Mouse (Mus musculus): ENCODE data around the gene Grm6.

Gene Grm6

DNA sequence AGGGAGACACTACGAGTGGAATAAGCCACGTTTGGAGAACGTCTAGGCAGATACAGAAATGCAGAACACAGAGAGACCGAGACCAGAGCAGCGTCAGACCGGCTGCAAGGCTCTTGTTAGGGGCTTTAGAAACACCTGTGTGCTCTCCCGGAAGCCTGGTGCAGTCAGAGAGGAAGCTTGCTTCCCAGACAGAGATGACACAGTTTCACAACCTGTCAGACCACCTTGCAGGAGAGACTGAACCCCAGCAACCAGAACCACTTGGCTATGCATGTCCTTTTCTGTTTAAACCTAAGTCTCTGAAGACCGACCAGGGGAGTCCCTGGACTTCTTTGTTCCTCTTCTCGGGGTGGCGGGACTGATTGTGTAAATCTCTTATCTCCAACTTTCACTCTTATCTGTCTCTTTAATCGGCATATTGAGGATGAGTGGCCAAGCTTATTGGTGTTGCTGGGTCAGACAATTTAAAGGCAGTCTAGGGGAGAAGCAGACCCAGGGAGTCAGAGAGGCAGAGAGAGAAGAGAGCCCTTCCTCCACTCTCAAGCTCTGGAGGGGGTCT lies at the start of gene Grm6:
TSS of gene Grm6 (plus strand) at position 509 of the 559 bp plus-strand sequence.
- no peak for DNase-seq

DNA sequence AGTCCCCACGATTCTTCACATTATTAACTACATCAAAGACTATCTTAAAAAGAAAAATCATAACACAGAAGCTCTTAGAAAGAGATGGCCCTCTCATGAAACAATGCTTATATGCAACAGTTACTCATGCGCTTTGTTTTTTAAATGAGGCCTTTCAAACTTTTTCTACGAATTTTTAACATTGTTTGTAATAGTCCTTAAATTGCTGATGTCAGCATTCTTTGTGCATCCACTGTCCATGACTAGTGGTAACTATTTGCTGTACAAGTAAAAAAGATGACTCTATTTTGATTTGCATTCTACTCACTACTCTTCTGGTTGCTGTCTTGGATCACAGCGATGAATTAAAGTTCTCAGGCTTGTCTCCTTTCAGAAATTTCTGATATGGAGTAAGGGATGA lies 36.3 kb upstream of the Grm6 start:
- DNase-seq: no peak

DNA sequence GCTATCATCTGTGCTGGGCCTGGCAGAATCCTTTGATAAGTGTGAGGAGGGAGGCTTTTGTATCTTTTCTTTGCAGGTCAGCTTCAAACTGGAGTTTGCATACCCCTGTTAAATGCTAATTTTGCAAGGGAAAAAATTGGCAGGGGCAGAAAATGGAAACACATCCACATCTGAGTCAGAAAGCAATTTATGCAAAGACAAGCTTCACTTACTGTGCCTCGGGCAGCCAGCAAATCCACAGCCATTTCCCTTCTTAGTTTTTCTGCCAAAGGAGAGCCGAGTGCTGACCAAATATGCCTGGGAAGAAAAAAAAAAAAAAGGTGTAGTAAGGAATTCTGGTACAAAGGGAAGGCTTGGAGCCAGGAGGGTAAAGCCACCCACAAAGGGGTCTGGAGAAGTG lies 24.3 kb upstream of the Grm6 start:
- no peak for DNase-seq

GRCm38 (mm10) chr11:50827010-50827953 lies 23.2 kb upstream of the Grm6 start, which contains the start of gene Zfp354c:
Zfp354c (minus strand) TSS chr11:50827724.
- peak; percentile 85 to 89 for DNase-seq

GRCm38 (mm10) chr11:50835727-50836126 lies 14.8 kb upstream of the Grm6 start:
- DNase-seq: no peak

GRCm38 (mm10) chr11:50841023-50841735 lies 9.3 kb upstream of the Grm6 start, which contains the start of gene Zfp879:
Zfp879 (minus strand) TSS chr11:50841552.
- DNase-seq: peak; percentile 92 to 95

GRCm38 (mm10) chr11:50845951-50846350 lies 4.5 kb upstream of the Grm6 start:
- DNase-seq: no peak

DNA sequence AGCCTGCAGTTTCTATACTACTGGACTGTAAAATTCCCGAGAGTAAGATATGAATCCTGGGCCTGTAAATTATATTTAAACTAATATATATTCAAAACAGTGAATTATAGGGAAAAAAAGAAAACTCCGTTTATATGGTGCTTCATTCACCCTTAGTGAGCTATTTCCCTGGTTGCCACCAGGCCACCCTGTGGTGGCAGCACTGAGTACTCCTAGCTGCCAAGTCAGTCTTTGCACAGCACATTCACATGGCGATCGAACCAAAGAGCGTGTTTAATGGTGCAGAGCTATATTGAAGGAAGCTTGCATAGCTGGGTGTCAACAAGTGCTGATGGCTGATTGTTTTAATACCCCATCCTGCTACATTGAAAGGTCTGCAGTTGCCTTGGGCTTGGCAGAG lies 3.4 kb upstream of the Grm6 start:
- no peak for DNase-seq

DNA sequence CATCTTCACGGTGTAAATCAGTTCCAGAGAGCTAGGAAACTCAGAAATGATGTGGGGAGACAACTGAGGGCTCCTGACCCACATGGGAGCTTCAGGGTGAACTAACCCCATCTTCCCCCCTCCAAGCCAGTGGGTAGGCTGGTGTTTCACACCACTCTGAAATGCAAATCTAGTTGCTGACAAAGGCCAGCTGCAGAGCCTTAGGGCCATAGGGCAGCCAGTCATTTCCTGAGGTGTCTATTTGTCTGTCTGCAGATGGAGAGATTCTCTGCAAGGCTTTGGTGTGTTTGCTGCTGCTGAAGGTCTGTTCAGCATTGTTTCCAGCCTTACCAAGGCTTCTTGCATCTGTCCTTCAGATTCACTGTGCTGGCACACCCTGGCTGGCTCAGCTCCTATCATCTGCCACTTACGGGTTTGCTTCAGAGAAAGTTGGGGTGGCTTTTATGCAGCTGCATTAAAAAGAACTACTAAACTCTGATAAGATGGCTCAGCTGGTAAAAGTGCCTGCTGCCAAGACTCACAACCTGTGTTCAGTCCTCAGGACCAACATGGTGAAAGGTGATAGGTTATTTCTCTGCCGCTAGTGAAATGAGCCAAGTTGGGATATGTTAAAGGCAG lies 1.9 kb upstream of the Grm6 start:
- DNase-seq: no peak

GRCm38 (mm10) chr11:50849310-50849709 lies 1.2 kb upstream of the Grm6 start:
- no peak for DNase-seq

- no peak for DNase-seq
Measured at GRCm38 (mm10) chr11:50850989-50851601, 610 bp downstream of the Grm6 start.

- DNase-seq: no peak
Measured at GRCm38 (mm10) chr11:50878641-50879040, 28.2 kb downstream of the Grm6 start.

GRCm38 (mm10) chr11:50883756-50884155 lies 33.3 kb downstream of the Grm6 start:
- DNase-seq: no peak

DNA sequence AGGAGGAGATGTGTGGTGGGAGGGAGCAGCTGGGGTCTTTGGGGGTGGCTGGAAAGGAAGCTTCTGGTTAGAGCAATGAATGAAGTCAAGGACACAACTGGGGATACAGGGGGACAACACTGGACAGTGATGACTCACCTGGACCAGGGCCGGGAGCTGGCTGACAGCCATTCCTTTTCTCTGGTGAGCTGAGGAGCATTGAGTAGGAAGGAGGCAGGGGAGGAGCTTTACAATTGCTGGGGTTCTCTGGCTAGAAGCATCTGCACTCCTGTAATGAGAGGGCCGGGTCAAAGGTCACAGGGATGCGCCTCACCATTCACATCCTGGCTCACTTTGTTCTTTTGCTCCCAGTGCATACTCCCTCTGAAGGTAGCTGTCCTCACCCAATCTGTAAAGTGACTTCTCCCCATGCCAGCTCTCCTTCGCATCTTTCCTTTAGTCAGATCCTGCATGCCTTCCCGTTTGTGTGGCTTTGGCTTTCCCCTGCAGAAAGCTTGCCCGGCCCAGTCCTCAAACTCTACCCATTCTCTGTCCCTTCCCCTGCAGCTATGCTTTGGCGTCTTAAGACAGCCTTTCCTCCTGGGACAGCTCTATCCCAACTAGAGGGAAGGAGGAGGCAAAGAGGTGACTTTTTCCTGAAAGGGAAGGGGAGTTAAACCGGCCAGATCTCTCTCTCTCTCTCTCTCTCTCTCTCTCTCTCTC lies 35.9 kb downstream of the Grm6 start:
- no peak for DNase-seq

DNA sequence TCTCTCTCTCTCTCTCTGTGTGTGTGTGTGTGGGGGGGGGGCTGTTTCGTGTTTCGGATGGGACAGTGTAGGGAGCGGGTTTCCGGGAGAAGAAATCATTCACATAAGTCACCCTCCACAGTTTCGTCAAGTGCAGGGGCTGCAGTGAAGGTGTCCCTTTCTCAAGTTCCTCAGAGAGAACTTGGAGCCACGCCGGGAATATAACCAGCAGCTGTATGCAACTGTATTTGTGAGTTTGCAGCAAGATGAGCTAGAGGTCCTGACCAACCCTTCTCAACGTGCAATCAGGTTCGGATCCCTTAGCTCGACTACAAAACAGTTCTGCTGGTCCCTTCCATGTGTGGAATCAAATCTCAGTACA lies 36.4 kb downstream of the Grm6 start:
- DNase-seq: no peak

DNA sequence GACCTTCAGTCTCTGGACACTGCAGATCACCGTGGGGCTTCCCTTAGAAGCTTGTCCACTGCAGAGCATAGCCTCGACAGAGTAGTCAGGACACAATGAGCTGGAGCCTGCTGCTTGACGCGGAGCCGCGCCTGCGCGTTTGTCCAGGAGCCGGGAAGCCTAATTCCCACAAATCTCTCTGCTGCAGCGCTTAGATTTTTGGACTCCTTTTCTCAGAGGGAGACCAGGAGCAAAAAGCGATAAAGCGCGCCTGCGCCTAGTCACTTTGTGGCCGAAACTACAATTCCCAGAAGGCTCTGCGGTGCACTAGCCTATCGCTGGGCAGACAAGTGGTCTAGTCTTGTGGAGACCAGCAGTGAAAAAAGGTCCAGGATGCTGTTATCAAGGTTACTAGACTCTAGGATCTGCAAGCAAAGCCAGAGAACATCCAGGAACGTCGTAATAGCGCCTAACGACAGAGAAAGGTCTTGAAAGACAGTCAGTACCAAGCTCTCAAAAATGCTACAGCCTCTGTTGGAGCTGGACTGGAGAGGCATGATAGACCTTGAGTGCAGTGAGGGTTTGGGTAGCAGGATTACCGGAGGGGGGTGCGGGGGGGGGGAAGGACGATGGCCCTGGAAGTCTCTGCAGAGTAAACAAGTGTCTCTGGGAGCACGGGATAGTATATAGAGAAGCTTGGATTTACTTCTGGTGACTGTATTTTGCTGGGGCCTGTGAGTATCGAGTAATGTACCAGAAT lies 37.1 kb downstream of the Grm6 start, which contains the start of gene Zfp454:
TSS of gene Zfp454 (minus strand) at position 262 of the 739 bp plus-strand sequence.
- peak; percentile 90 to 92 for DNase-seq

DNA sequence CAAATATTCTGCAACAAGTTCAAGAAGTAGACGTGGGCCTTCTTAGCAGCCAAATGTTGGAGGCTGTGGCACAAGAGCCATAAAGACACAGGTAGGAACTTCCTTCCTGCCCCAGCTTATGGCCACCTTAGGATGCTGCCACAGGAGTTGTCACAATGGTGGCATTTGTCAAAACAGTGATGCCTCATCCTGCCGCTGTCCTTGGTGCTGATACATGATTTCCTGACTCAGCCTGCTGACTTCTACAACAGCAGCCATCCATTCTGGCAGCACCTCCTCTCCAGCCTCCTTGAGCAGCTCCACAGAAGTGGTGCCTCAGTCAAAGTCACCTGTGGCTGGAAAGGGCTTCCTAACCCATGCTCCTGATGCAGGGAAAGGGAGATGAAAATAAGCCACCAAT lies 42.0 kb downstream of the Grm6 start:
- no peak for DNase-seq

DNA sequence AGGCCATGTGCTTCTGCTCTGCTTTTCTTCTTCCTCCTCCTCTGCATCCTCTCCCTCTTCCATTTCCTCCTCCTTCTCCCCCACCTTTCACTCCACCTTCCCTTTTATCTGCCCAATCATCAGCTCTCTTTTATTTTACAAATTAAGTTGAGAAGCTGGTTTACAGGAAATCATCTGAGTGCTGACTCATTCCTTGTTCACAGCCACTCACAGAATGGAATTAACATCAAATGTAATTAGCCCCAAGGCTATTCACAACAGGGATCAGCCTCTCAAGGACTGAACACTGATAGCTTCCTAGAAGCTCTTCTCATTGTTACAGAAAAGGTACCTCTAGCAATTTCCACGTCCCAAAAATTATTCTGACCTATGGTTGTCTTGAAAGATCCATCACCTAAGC lies 46.9 kb downstream of the Grm6 start:
- no peak for DNase-seq

DNA sequence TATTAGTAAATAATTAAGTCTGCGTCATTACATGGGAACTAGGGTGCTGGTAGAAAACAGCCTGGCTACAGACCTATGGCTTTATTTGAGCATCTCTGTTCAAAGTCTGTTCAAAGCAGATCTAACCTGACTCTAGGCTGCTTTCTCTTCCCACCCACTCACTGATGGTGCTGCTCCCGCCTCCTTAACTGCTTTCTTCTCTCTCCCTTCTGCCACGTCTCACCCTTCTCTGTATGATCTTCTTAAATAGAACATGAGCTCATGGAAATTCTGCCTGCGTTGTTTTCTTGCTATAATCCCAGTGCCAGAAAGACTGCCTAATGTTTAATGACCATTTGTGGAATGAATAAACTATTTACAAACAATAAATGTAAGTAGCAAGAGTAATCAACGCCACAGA lies 57.7 kb downstream of the Grm6 start:
- no peak for DNase-seq

GRCm38 (mm10) chr11:50913301-50913700 lies 62.8 kb downstream of the Grm6 start:
- DNase-seq: no peak

- DNase-seq: no peak
Measured at GRCm38 (mm10) chr11:50914461-50914860, 64.0 kb downstream of the Grm6 start.
